Mouse (Mus musculus) MEL (cell line): ENCODE results near the gene Jmjd8. TPM values are rescaled to one million over a fixed set of nuclear protein-coding genes. Genes with fewer than 3 reads are reported as not detected.

ENCODE experiments used
- DNase-seq: peaks from one replicate; pipeline ENCODE4 v3.0.0; 2011; ENCODE audit warnings: low read depth, low spot score
- H3K27ac ChIP-seq: 2 replicates; pipeline ENCODE4 v1.5.1; 2012; ENCODE audit warnings: low read depth, mild to moderate bottlenecking, control low read depth, low read length, moderate library complexity; ENCODE audit not compliant: control insufficient read depth
- H3K27me3 ChIP-seq, 2 experiments: fragments of 150-350 bp in 1 of 2; sonication (generic) in 1 of 2; 2 replicates each; pipeline ENCODE4 v1.6.1; 2012; ENCODE audit warnings: low read length in 2 of 2, mild to moderate bottlenecking in 2 of 2, improper control_type of control experiment in 1 of 2, moderate library complexity in 1 of 2; ENCODE audit not compliant: insufficient read depth in 2 of 2, control insufficient read depth in 1 of 2
- H3K36me3 ChIP-seq, 2 experiments: 2 replicates each; pipeline ENCODE4 v1.6.1; 2012 to 2014; ENCODE audit warnings: low read length in 2 of 2, improper control_type of control experiment in 1 of 2, inconsistent platforms in 1 of 2, mild to moderate bottlenecking in 1 of 2; ENCODE audit not compliant: insufficient read depth in 2 of 2, control insufficient read depth in 1 of 2
- H3K4me1 ChIP-seq, 2 experiments: fragments of 150-350 bp in 1 of 2; sonication (generic) in 1 of 2; 2 replicates each; pipeline ENCODE4 v1.6.1; 2012; ENCODE audit warnings: low read length in 2 of 2, improper control_type of control experiment in 1 of 2, mild to moderate bottlenecking in 1 of 2; ENCODE audit not compliant: insufficient read depth in 2 of 2, control insufficient read depth in 1 of 2
- H3K4me3 ChIP-seq, 2 experiments: fragments of 150-350 bp in 1 of 2; sonication (generic) in 1 of 2; 2 replicates each; pipeline ENCODE4 v1.5.1; 2012; ENCODE audit warnings: low read depth in 2 of 2, low read length in 2 of 2, mild to moderate bottlenecking in 2 of 2, moderate library complexity in 2 of 2, control low read depth in 1 of 2, improper control_type of control experiment in 1 of 2; ENCODE audit not compliant: control insufficient read depth in 1 of 2, insufficient read depth in 1 of 2
- H3K79me2 ChIP-seq: 2 replicates; pipeline ENCODE4 v1.6.1; 2012; ENCODE audit warnings: mild to moderate bottlenecking, low read length, moderate library complexity; ENCODE audit not compliant: control insufficient read depth, poor library complexity, insufficient read depth
- H3K9ac ChIP-seq: 2 replicates; pipeline ENCODE4 v1.6.1; 2012; ENCODE audit warnings: low read depth, mild to moderate bottlenecking, control low read depth, low read length, moderate library complexity; ENCODE audit not compliant: control insufficient read depth, poor library complexity, severe bottlenecking
- H3K9me3 ChIP-seq: fragments of 150-350 bp; sonication (generic); replicated peaks from 2 replicates; pipeline ENCODE4 v1.6.1; 2012; ENCODE audit warnings: mild to moderate bottlenecking, low read length, improper control_type of control experiment, moderate library complexity; ENCODE audit not compliant: insufficient read depth
- BHLHE40 ChIP-seq: IDR thresholded peaks from 2 replicates; pipeline ENCODE4 v1.6.1; 2012; ENCODE audit warnings: low read depth, mild to moderate bottlenecking, inconsistent platforms, low read length, improper control_type of control experiment, borderline replicate concordance
- HCFC1 ChIP-seq: IDR thresholded peaks from 2 replicates; pipeline ENCODE4 v1.6.1; 2012; ENCODE audit warnings: low read depth, mild to moderate bottlenecking, inconsistent platforms, low read length, improper control_type of control experiment, moderate library complexity
- JUND ChIP-seq: IDR thresholded peaks from 2 replicates; pipeline ENCODE4 v1.6.1; 2011; ENCODE audit warnings: low read depth, mild to moderate bottlenecking, improper control_type of control experiment, low read length
- MAX ChIP-seq: IDR thresholded peaks from 2 replicates; pipeline ENCODE4 v1.6.1; 2011; ENCODE audit warnings: low read length, improper control_type of control experiment
- MAZ ChIP-seq: IDR thresholded peaks from 2 replicates; pipeline ENCODE4 v1.6.1; 2012; ENCODE audit warnings: low read depth, mild to moderate bottlenecking, inconsistent platforms, low read length, improper control_type of control experiment
- MEF2A ChIP-seq: IDR thresholded peaks from 2 replicates; pipeline ENCODE4 v1.6.1; 2014; ENCODE audit warnings: low read depth, mild to moderate bottlenecking, inconsistent platforms, low read length, improper control_type of control experiment; ENCODE audit not compliant: poor library complexity, insufficient replicate concordance, severe bottlenecking; ENCODE audit errors: extremely low read depth
- MXI1 ChIP-seq: IDR thresholded peaks from 2 replicates; pipeline ENCODE4 v1.6.1; 2011; ENCODE audit warnings: mild to moderate bottlenecking, low read depth, low read length, improper control_type of control experiment
- MYC ChIP-seq: IDR thresholded peaks from 2 replicates; pipeline ENCODE4 v1.6.1; 2011; ENCODE audit warnings: low read depth, mild to moderate bottlenecking, low read length, improper control_type of control experiment, moderate library complexity
- NELFE ChIP-seq: IDR thresholded peaks from 2 replicates; pipeline ENCODE4 v1.6.1; 2011; ENCODE audit warnings: low read depth, low read length, improper control_type of control experiment
- NRF1 ChIP-seq: IDR thresholded peaks from 2 replicates; pipeline ENCODE4 v1.6.1; 2014; ENCODE audit warnings: low read depth, mild to moderate bottlenecking, inconsistent platforms, low read length, improper control_type of control experiment, moderate library complexity; ENCODE audit not compliant: poor library complexity, insufficient read depth, severe bottlenecking
- POLR2A ChIP-seq, 2 experiments: IDR thresholded peaks; 2 replicates each; pipeline ENCODE4 v1.6.1; 2011 to 2012; ENCODE audit warnings: low read length in 2 of 2, mild to moderate bottlenecking in 2 of 2, control low read depth in 1 of 2, improper control_type of control experiment in 1 of 2, low read depth in 1 of 2, moderate library complexity in 1 of 2; ENCODE audit not compliant: control insufficient read depth in 1 of 2, insufficient read depth in 1 of 2, poor library complexity in 1 of 2
- POLR2AphosphoS2 ChIP-seq: IDR thresholded peaks from 2 replicates; pipeline ENCODE4 v1.6.1; 2011; ENCODE audit warnings: low read length, improper control_type of control experiment
- RAD21 ChIP-seq: IDR thresholded peaks from 2 replicates; pipeline ENCODE4 v1.6.1; 2011; ENCODE audit warnings: mild to moderate bottlenecking, low read depth, low read length, improper control_type of control experiment
- RCOR1 ChIP-seq: IDR thresholded peaks from 2 replicates; pipeline ENCODE4 v1.6.1; 2012; ENCODE audit warnings: low read depth, mild to moderate bottlenecking, inconsistent platforms, low read length, improper control_type of control experiment
- SIN3A ChIP-seq: IDR thresholded peaks from 2 replicates; pipeline ENCODE4 v1.6.1; 2012; ENCODE audit warnings: low read length, improper control_type of control experiment, inconsistent platforms
- TAL1 ChIP-seq: IDR thresholded peaks from 2 replicates; pipeline ENCODE4 v1.6.1; 2012; ENCODE audit warnings: mild to moderate bottlenecking, inconsistent platforms, low read length, moderate library complexity, mixed read lengths
- TBP ChIP-seq: IDR thresholded peaks from 2 replicates; pipeline ENCODE4 v1.8.0; 2011; ENCODE audit warnings: low read depth, low read length, improper control_type of control experiment
- TCF12 ChIP-seq: IDR thresholded peaks from 2 replicates; pipeline ENCODE4 v1.6.1; 2014; ENCODE audit warnings: low read depth, mild to moderate bottlenecking, inconsistent platforms, low read length, improper control_type of control experiment, moderate library complexity
- USF2 ChIP-seq, 2 experiments: IDR thresholded peaks; 2 replicates each; pipeline ENCODE4 v1.6.1; 2011 to 2012; ENCODE audit warnings: improper control_type of control experiment in 2 of 2, low read length in 2 of 2, borderline replicate concordance in 1 of 2, inconsistent platforms in 1 of 2, low read depth in 1 of 2, mild to moderate bottlenecking in 1 of 2; ENCODE audit not compliant: insufficient read depth in 1 of 2
- ZC3H11A ChIP-seq: IDR thresholded peaks from 2 replicates; pipeline ENCODE4 v1.6.1; 2012; ENCODE audit warnings: low read depth, mild to moderate bottlenecking, inconsistent platforms, low read length, improper control_type of control experiment
- ZKSCAN1 ChIP-seq: IDR thresholded peaks from 2 replicates; pipeline ENCODE4 v1.6.1; 2012; ENCODE audit warnings: low read depth, mild to moderate bottlenecking, inconsistent platforms, low read length, improper control_type of control experiment, moderate library complexity
- ZMIZ1 ChIP-seq: IDR thresholded peaks from 2 replicates; pipeline ENCODE4 v1.6.1; 2012; ENCODE audit warnings: low read depth, mild to moderate bottlenecking, inconsistent platforms, low read length, improper control_type of control experiment, moderate library complexity
- ZNF384 ChIP-seq: IDR thresholded peaks from 2 replicates; pipeline ENCODE4 v1.6.1; 2012; ENCODE audit warnings: low read depth, mild to moderate bottlenecking, inconsistent platforms, low read length, improper control_type of control experiment
- polyA plus RNA-seq, 2 experiments: library from polyadenylated mRNA; stranded (reverse) in 1 of 2; unstranded in 1 of 2; fragments of >175 nt in 1 of 2; fragments of >200 nt in 1 of 2; gene quantifications; 2 replicates each; pipeline versions ENCODE4 v1.2.1 to v1.2.4; 2012; ENCODE audit warnings: low replicate concordance in 2 of 2, low read depth in 1 of 2; ENCODE audit not compliant: insufficient read length in 2 of 2, insufficient read depth in 1 of 2, missing spikeins in 1 of 2
- total RNA-seq: library from RNA; depleted of rRNA; stranded (reverse); fragments of 300-350 nt; gene quantifications from 2 replicates; pipeline ENCODE4 v1.2.3, GENCODE M21; 2012

The Jmjd8 gene
- total and polyA plus RNA-seq, 3 experiments = 12.9 to 23.9 TPM; not detected in 1

GRCm38 (mm10) chr17:25783861-25784574 is 44.6 kb upstream of the Jmjd8 start:
- H3K79me2 ChIP-seq = no peaks in the 10 kb centered on the region
- TF ChIP-seq NELFE (no peak), MYC (no peak), NRF1 (no peak), TBP (no peak), MXI1 (no peak), ZC3H11A (no peak), MEF2A (no peak), JUND (no peak), RCOR1 (no peak)
- TF ChIP-seq, all 39 proteins: peak for 0
- Histone ChIP-seq H3K9me3 (no peaks in the 10 kb centered on the region), H3K36me3 (peaks cover 0 to 2% of the 10 kb centered on the region in 2 experiments; a peak in 2 of 4 replicates), H3K27me3 (no peaks in the 10 kb centered on the region), H3K4me1 (no peaks in the 10 kb centered on the region), H3K9ac (peak overlapping the region; percentile 60; the same call in 1 of the 2 replicates), H3K27ac (no peak overlapping the region), H3K4me3 (no peak overlapping the region; a peak in 1 of 4 replicates)
- DNase-seq = no peak

- TF ChIP-seq SIN3A (0 out of 2 replicates have a peak, but pooled peaks have one; percentile 29), MAZ (no peak), ZNF384 (no peak), POLR2AphosphoS2 (peak; percentile 86), TCF12 (peak; percentile 21; the same call in 1 of the 2 replicates), NRF1 (peak; percentile 96), MAX (peak; percentile 41; the same call in 1 of the 2 replicates), USF2 (IDR thresholded peaks at IDR 0.05; ENCODE audit: borderline replicate concordance in 1 of 2, insufficient read depth in 1 of 2, low read depth in 1 of 2, low read length in 2 of 2) (no peak), ZKSCAN1 (no peak), MXI1 (no peak; the same call in 1 of the 2 replicates), HCFC1 (peak; percentile 69), NELFE (peak; percentile 85), BHLHE40 (no peak), TBP (peak; percentile 55; the same call in 1 of the 2 replicates), RAD21 (no peak), POLR2A (IDR thresholded peaks at IDR 0.05; ENCODE audit: control insufficient read depth in 1 of 2, insufficient read depth in 1 of 2, low read depth in 1 of 2, low read length in 2 of 2, poor library complexity in 1 of 2) (peak; percentile 50 to 86; a peak in 3 of 4 replicates), ZMIZ1 (peak; percentile 67; the same call in 1 of the 2 replicates), TAL1 (no peak)
- Histone ChIP-seq H3K79me2 (no peaks in the 10 kb centered on the region), H3K9ac (peak within 1 kb of the TSS; percentile 60), H3K4me3 (peak within 1 kb of the TSS; percentile 66 to 91), H3K36me3 (peaks cover 0 to 2% of the 10 kb centered on the region in 2 experiments; a peak in 2 of 4 replicates), H3K9me3 (no peaks in the 10 kb centered on the region), H3K27me3 (no peaks in the 10 kb centered on the region), H3K27ac (peak within 1 kb of the TSS; percentile 58), H3K4me1 (no peaks in the 10 kb centered on the region)
- peak; percentile 98 for DNase-seq
Observed at GRCm38 (mm10) chr17:25785281-25785745, 43.4 kb upstream of the Jmjd8 start, which contains the start of gene Haghl. TSS of gene Haghl (minus strand) at chr17:25785673.
